Mouse (Mus musculus) liver, embryonic 15.5 days (tissue): ENCODE results near the gene Cytip. TPM values are rescaled to one million over a fixed set of nuclear protein-coding genes. Genes with fewer than 3 reads are reported as not detected.

Experiments used
- ATAC-seq: fragments of 200-750 bp; cut with Nextera tagmentation; 2 replicates; pipeline ENCODE4 v1.8.0; 2017; ENCODE audit warnings: moderate number of reproducible peaks, mild to moderate bottlenecking, moderate library complexity; ENCODE audit not compliant: insufficient read depth
- H3K27ac ChIP-seq: fragments of 300-500 bp; sonication (generic); replicated peaks from 2 replicates; pipeline ENCODE4 v1.5.1; 2015; ENCODE audit warnings: mild to moderate bottlenecking, inconsistent platforms
- H3K27me3 ChIP-seq: fragments of 300-500 bp; sonication (generic); 2 replicates; pipeline ENCODE4 v1.6.1; 2015; ENCODE audit warnings: mild to moderate bottlenecking, inconsistent platforms
- H3K36me3 ChIP-seq: fragments of 300-500 bp; sonication (generic); replicated peaks from 2 replicates; pipeline ENCODE4 v1.6.1; 2015; ENCODE audit warnings: moderate library complexity, mild to moderate bottlenecking, inconsistent platforms
- H3K4me1 ChIP-seq: fragments of 300-500 bp; sonication (generic); replicated peaks from 2 replicates; pipeline ENCODE4 v1.6.1; 2015; ENCODE audit warnings: inconsistent platforms
- H3K4me2 ChIP-seq: fragments of 300-500 bp; sonication (generic); 2 replicates; pipeline ENCODE4 v1.6.1; 2015; ENCODE audit warnings: moderate library complexity, mild to moderate bottlenecking, inconsistent platforms
- H3K4me3 ChIP-seq: fragments of 300-500 bp; sonication (generic); replicated peaks from 2 replicates; pipeline ENCODE4 v1.5.1; 2015; ENCODE audit warnings: mild to moderate bottlenecking, inconsistent platforms
- H3K9ac ChIP-seq: fragments of 300-500 bp; sonication (generic); 2 replicates; pipeline ENCODE4 v1.6.1; 2015; ENCODE audit warnings: moderate library complexity, mild to moderate bottlenecking, inconsistent platforms
- H3K9me3 ChIP-seq: fragments of 300-500 bp; sonication (generic); replicated peaks from 2 replicates; pipeline ENCODE4 v1.6.1; 2016; ENCODE audit warnings: inconsistent platforms
- WGBS: fragments of 180-500 bp; shearing (Covaris S2); methylation state at CpG from one replicate; pipeline ENCODE4 v1.1.7; 2015; ENCODE audit warnings: mixed read lengths; ENCODE audit not compliant: insufficient replicate concordance; 5-methylcytosine and 5-hydroxymethylcytosine counted together
- polyA plus RNA-seq: library from polyadenylated mRNA; unstranded; fragments of >200 nt; fragmentation: Nextera tagmentation; extraction: Ambion mirVana; gene quantifications from 2 replicates; pipeline ENCODE4 v1.2.1, GENCODE M21; 2015

Cytip gene
- 3.3 and 3.4 TPM in 2 replicates for polyA plus RNA-seq

GRCm38 (mm10) chr2:58195346-58195745, at the start of gene Cytip:
Gene Cytip (minus strand): TSS chr2:58195532.
- no peaks in the 10 kb centered on the region for H3K36me3 ChIP-seq
- no peaks in the 10 kb centered on the region for H3K4me1 ChIP-seq
- ATAC-seq = no peak
- no peaks in the 10 kb centered on the region for H3K9me3 ChIP-seq
- WGBS = 45% methylated on average over 4 of the region's 4 CpGs
- no peak within 1 kb of the TSS for H3K9ac ChIP-seq
- H3K27ac ChIP-seq = no peak within 1 kb of the TSS
- no peak within 1 kb of the TSS for H3K4me2 ChIP-seq
- H3K4me3 ChIP-seq = no peak within 1 kb of the TSS
- H3K27me3 ChIP-seq = no peaks in the 10 kb centered on the region

- no peaks in the 10 kb centered on the region for H3K27me3 ChIP-seq
- no peak overlapping the region for H3K4me2 ChIP-seq
- 66% methylated on average over 4 of the region's 4 CpGs for WGBS
- H3K27ac ChIP-seq = no peak overlapping the region
- no peaks in the 10 kb centered on the region for H3K36me3 ChIP-seq
- no peak overlapping the region for H3K4me3 ChIP-seq
- no peaks in the 10 kb centered on the region for H3K4me1 ChIP-seq
- H3K9me3 ChIP-seq = no peaks in the 10 kb centered on the region
- ATAC-seq = no peak
- no peak overlapping the region for H3K9ac ChIP-seq
Observed at GRCm38 (mm10) chr2:58240639-58241038, 45.3 kb upstream of the Cytip start.

- no peaks in the 10 kb centered on the region for H3K27me3 ChIP-seq
- 50% methylated on average over 2 of the region's 2 CpGs for WGBS
- no peak overlapping the region for H3K27ac ChIP-seq
- no peak overlapping the region for H3K4me3 ChIP-seq
- no peaks in the 10 kb centered on the region for H3K36me3 ChIP-seq
- no peaks in the 10 kb centered on the region for H3K4me1 ChIP-seq
- ATAC-seq = no peak
- no peak overlapping the region for H3K9ac ChIP-seq
- no peaks in the 10 kb centered on the region for H3K9me3 ChIP-seq
- no peak overlapping the region for H3K4me2 ChIP-seq
Observed at GRCm38 (mm10) chr2:58237487-58237886, 42.2 kb upstream of the Cytip start.

- no peak for ATAC-seq
- no peak overlapping the region for H3K9ac ChIP-seq
- H3K4me2 ChIP-seq = no peak overlapping the region
- 45% methylated on average over 6 of the region's 6 CpGs for WGBS
- no peak overlapping the region for H3K4me3 ChIP-seq
- H3K36me3 ChIP-seq = no peaks in the 10 kb centered on the region
- no peaks in the 10 kb centered on the region for H3K27me3 ChIP-seq
- H3K9me3 ChIP-seq = no peaks in the 10 kb centered on the region
- no peaks in the 10 kb centered on the region for H3K4me1 ChIP-seq
- H3K27ac ChIP-seq = no peak overlapping the region
Observed at GRCm38 (mm10) chr2:58199442-58199841, 4.1 kb upstream of the Cytip start.

GRCm38 (mm10) chr2:58196880-58197279, 1.5 kb upstream of the Cytip start:
- no peak overlapping the region for H3K9ac ChIP-seq
- 17% methylated on average over 1 of the region's 1 CpGs for WGBS
- H3K4me2 ChIP-seq = no peak overlapping the region
- H3K4me3 ChIP-seq = no peak overlapping the region
- no peaks in the 10 kb centered on the region for H3K9me3 ChIP-seq
- no peaks in the 10 kb centered on the region for H3K4me1 ChIP-seq
- no peak overlapping the region for H3K27ac ChIP-seq
- H3K27me3 ChIP-seq = no peaks in the 10 kb centered on the region
- no peaks in the 10 kb centered on the region for H3K36me3 ChIP-seq
- ATAC-seq = no peak

- WGBS = 70% methylated on average over 10 of the region's 10 CpGs
- Histone ChIP-seq H3K27me3 (no peaks in the 10 kb centered on the region), H3K36me3 (no peaks in the 10 kb centered on the region), H3K27ac (no peak overlapping the region), H3K4me2 (no peak overlapping the region), H3K4me3 (no peak overlapping the region), H3K4me1 (no peaks in the 10 kb centered on the region), H3K9me3 (no peaks in the 10 kb centered on the region), H3K9ac (no peak overlapping the region)
- no peak for ATAC-seq
Observed at GRCm38 (mm10) chr2:58194422-58195115, 763 bp downstream of the Cytip start.

GRCm38 (mm10) chr2:58192160-58192559, 3.2 kb downstream of the Cytip start:
- no peaks in the 10 kb centered on the region for H3K9me3 ChIP-seq
- no peak overlapping the region for H3K4me3 ChIP-seq
- H3K36me3 ChIP-seq = no peaks in the 10 kb centered on the region
- no peak overlapping the region for H3K9ac ChIP-seq
- ATAC-seq = no peak
- H3K27me3 ChIP-seq = no peaks in the 10 kb centered on the region
- H3K27ac ChIP-seq = no peak overlapping the region
- no peaks in the 10 kb centered on the region for H3K4me1 ChIP-seq
- 72% methylated on average over 5 of the region's 5 CpGs for WGBS
- H3K4me2 ChIP-seq = no peak overlapping the region

- Histone ChIP-seq H3K9ac (no peak overlapping the region), H3K27ac (no peak overlapping the region), H3K36me3 (no peaks in the 10 kb centered on the region), H3K4me3 (no peak overlapping the region), H3K27me3 (no peaks in the 10 kb centered on the region), H3K4me1 (no peaks in the 10 kb centered on the region), H3K9me3 (no peaks in the 10 kb centered on the region), H3K4me2 (no peak overlapping the region)
- ATAC-seq = no peak
- WGBS = 52% methylated on average over 4 of the region's 4 CpGs
Observed at GRCm38 (mm10) chr2:58189501-58189900, 5.8 kb downstream of the Cytip start.

GRCm38 (mm10) chr2:58188903-58189302, 6.4 kb downstream of the Cytip start:
- ATAC-seq = no peak
- H3K9ac ChIP-seq = no peak overlapping the region

GRCm38 (mm10) chr2:58187310-58188051, 7.9 kb downstream of the Cytip start:
- no peak for ATAC-seq
- Histone ChIP-seq H3K27ac (no peak overlapping the region), H3K27me3 (no peaks in the 10 kb centered on the region), H3K4me3 (no peak overlapping the region), H3K9me3 (no peaks in the 10 kb centered on the region), H3K36me3 (no peaks in the 10 kb centered on the region), H3K9ac (no peak overlapping the region), H3K4me2 (no peak overlapping the region), H3K4me1 (no peaks in the 10 kb centered on the region)
- 45% methylated on average over 8 of the region's 8 CpGs for WGBS

More at GRCm38 (mm10) chr2:58188903-58189302, 6.4 kb downstream of the Cytip start:
- Histone ChIP-seq H3K9me3 (no peaks in the 10 kb centered on the region), H3K36me3 (no peaks in the 10 kb centered on the region), H3K27me3 (no peaks in the 10 kb centered on the region), H3K4me2 (no peak overlapping the region), H3K4me3 (no peak overlapping the region), H3K4me1 (no peaks in the 10 kb centered on the region), H3K27ac (no peak overlapping the region)
- 18% methylated on average over 1 of the region's 1 CpGs for whole genome bisulfite sequencing

GRCm38 (mm10) chr2:58184197-58184596, 11.1 kb downstream of the Cytip start:
- H3K9me3 ChIP-seq = no peaks in the 10 kb centered on the region
- 38% methylated on average over 2 of the region's 2 CpGs for WGBS
- no peak for ATAC-seq
- H3K4me1 ChIP-seq = no peaks in the 10 kb centered on the region
- H3K4me3 ChIP-seq = no peak overlapping the region
- no peak overlapping the region for H3K4me2 ChIP-seq
- H3K27me3 ChIP-seq = no peaks in the 10 kb centered on the region
- no peaks in the 10 kb centered on the region for H3K36me3 ChIP-seq
- H3K9ac ChIP-seq = no peak overlapping the region
- H3K27ac ChIP-seq = no peak overlapping the region
